Comparison of ENCODE assay signal across 8 mouse cellular contexts in genomic region chr9:32635627-32636385, GRCm38 (mm10). TPM values are rescaled to one million over a fixed set of nuclear protein-coding genes. Genes with fewer than 3 reads are reported as not detected.
A peak's percentile ranks its signal among the peaks of the same experiment; 100 is the strongest.
DNase-seq lines count a peak whose midpoint lies in the region; ATAC-seq and TF ChIP-seq lines count a peak whose summit lies in the region.

Gene Ets1 (plus strand): TSS chr9:32636221.

- H3K36me3 ChIP-seq in forebrain, embryonic 14.5 days (ENCODE audit: control insufficient read depth, insufficient read depth, low read length) = no peaks in the 10 kb centered on the region
- no peaks in the 10 kb centered on the region for H3K36me3 ChIP-seq in hindbrain, embryonic 11.5 days (ENCODE audit: control insufficient read depth, insufficient read depth, low read length)
- no peaks in the 10 kb centered on the region for H3K36me3 ChIP-seq in limb, embryonic 10.5 days
- H3K36me3 ChIP-seq in midbrain, embryonic 15.5 days (replicated peaks) = no peaks in the 10 kb centered on the region

- peak within 1 kb of the TSS; percentile 70 for H3K27ac ChIP-seq in gastrocnemius, adult 2 months
- H3K27ac ChIP-seq in forebrain, embryonic 14.5 days (ENCODE audit: low read depth, low read length) = no peak within 1 kb of the TSS
- no peak within 1 kb of the TSS for H3K27ac ChIP-seq in hindbrain, embryonic 11.5 days (ENCODE audit: low read depth, low read length)
- no peak within 1 kb of the TSS for H3K27ac ChIP-seq in limb, embryonic 10.5 days
- H3K27ac ChIP-seq in midbrain, embryonic 15.5 days = no peak within 1 kb of the TSS

- 1% methylated on average over 10 of the region's 10 CpGs for WGBS in forebrain, embryonic 14.5 days
- WGBS in hindbrain, embryonic 11.5 days = under 1% methylated on average over 10 of the region's 10 CpGs
- 1% methylated on average over 10 of the region's 10 CpGs for WGBS in limb, embryonic 10.5 days
- 2% methylated on average over 10 of the region's 10 CpGs for WGBS in midbrain, embryonic 15.5 days

- no peak within 1 kb of the TSS for H3K4me2 ChIP-seq in forebrain, embryonic 14.5 days (ENCODE audit: low read length)
- H3K4me2 ChIP-seq in hindbrain, embryonic 11.5 days (replicated peaks; ENCODE audit: low read depth, low read length) = no peak within 1 kb of the TSS
- peak within 1 kb of the TSS; percentile 20; the same call in 1 of the 2 replicates for H3K4me2 ChIP-seq in midbrain, embryonic 15.5 days

- TF ChIP-seq CTCF in gastrocnemius, adult 2 months (IDR thresholded peaks at IDR 0.05) = no peak

- peaks cover 24% of the 10 kb centered on the region for H3K27me3 ChIP-seq in forebrain, embryonic 14.5 days (replicated peaks; ENCODE audit: control insufficient read depth, insufficient read depth, low read length)
- peaks cover 13% of the 10 kb centered on the region for H3K27me3 ChIP-seq in hindbrain, embryonic 11.5 days (ENCODE audit: control insufficient read depth, insufficient read depth, low read length)
- peaks cover 17% of the 10 kb centered on the region for H3K27me3 ChIP-seq in limb, embryonic 10.5 days (ENCODE audit: low read depth, poor library complexity, severe bottlenecking)
- H3K27me3 ChIP-seq in midbrain, embryonic 15.5 days (replicated peaks) = peaks cover 40% of the 10 kb centered on the region

- H3K4me1 ChIP-seq in forebrain, embryonic 14.5 days (ENCODE audit: control insufficient read depth, insufficient read depth, low read length) = no peaks in the 10 kb centered on the region
- no peaks in the 10 kb centered on the region for H3K4me1 ChIP-seq in hindbrain, embryonic 11.5 days (replicated peaks; ENCODE audit: control insufficient read depth, insufficient read depth, low read length)
- peaks cover 44% of the 10 kb centered on the region for H3K4me1 ChIP-seq in limb, embryonic 10.5 days
- H3K4me1 ChIP-seq in midbrain, embryonic 15.5 days = peaks cover 4% of the 10 kb centered on the region

- ATAC-seq in forebrain, embryonic 14.5 days = no peak
- ATAC-seq in hindbrain, embryonic 11.5 days (ENCODE audit: low FRiP score) = no peak
- no peak for ATAC-seq in midbrain, embryonic 15.5 days (replicated peaks)

- no peak for DNase-seq in gastrocnemius, adult 2 months
- no peak for DNase-seq in gastrocnemius, adult 18-20 months (ENCODE audit: low spot score)
- DNase-seq in adrenal gland, adult 18-20 months (ENCODE audit: low spot score in 2 of 2) = no peak
- peak; percentile 42 for DNase-seq in forebrain, embryonic 14.5 days (ENCODE audit: low spot score)
- DNase-seq in hindbrain, embryonic 11.5 days (ENCODE audit: low spot score) = peak; percentile 52
- DNase-seq in limb, embryonic 10.5 days (ENCODE audit: low spot score) = peak; percentile 48
- DNase-seq in ovary, postnatal 10 days (ENCODE audit: low spot score) = no peak

- H3K9ac ChIP-seq in forebrain, embryonic 14.5 days (ENCODE audit: low read length) = no peak within 1 kb of the TSS
- H3K9ac ChIP-seq in hindbrain, embryonic 11.5 days (ENCODE audit: low read depth, low read length) = no peak within 1 kb of the TSS
- no peak within 1 kb of the TSS for H3K9ac ChIP-seq in midbrain, embryonic 15.5 days

- intact Hi-C loops in gastrocnemius, adult 2 months (cut with DNase I) = no loop called here

- peak within 1 kb of the TSS; percentile 66 for H3K4me3 ChIP-seq in gastrocnemius, adult 2 months
- H3K4me3 ChIP-seq in forebrain, embryonic 14.5 days (ENCODE audit: low read depth, low read length) = no peak within 1 kb of the TSS
- H3K4me3 ChIP-seq in hindbrain, embryonic 11.5 days (ENCODE audit: low read depth, low read length) = no peak within 1 kb of the TSS
- peak within 1 kb of the TSS; percentile 41 for H3K4me3 ChIP-seq in limb, embryonic 10.5 days
- H3K4me3 ChIP-seq in midbrain, embryonic 15.5 days = no peak within 1 kb of the TSS

- no peaks in the 10 kb centered on the region for H3K9me3 ChIP-seq in forebrain, embryonic 14.5 days (replicated peaks; ENCODE audit: control insufficient read depth, low read length)
- no peaks in the 10 kb centered on the region for H3K9me3 ChIP-seq in hindbrain, embryonic 11.5 days (ENCODE audit: control insufficient read depth, low read length)
- H3K9me3 ChIP-seq in limb, embryonic 10.5 days (replicated peaks) = no peaks in the 10 kb centered on the region
- no peaks in the 10 kb centered on the region for H3K9me3 ChIP-seq in midbrain, embryonic 15.5 days

RNA-seq across cellular contexts. Expression of gene Ets1, which starts in this region (rescaled TPM):
- total RNA-seq in gastrocnemius, adult 2 months (2021) = 10 to 100 TPM; 11.6 to 11.7 TPM
- total RNA-seq in gastrocnemius, adult 18-20 months (2021) = 10 to 100 TPM in 1 of 2 experiments, 1 to 10 TPM in 1; 6.8 to 15.2 TPM
- 10 to 100 TPM; 22.2 to 24.6 TPM for total RNA-seq in adrenal gland, adult 18-20 months (2021)
- polyA plus RNA-seq in forebrain, embryonic 14.5 days (2014; fragmentation: Nextera tagmentation; extraction: Ambion mirVana) = 14.5 and 18.1 TPM in 2 replicates
- polyA plus RNA-seq in hindbrain, embryonic 11.5 days (2014; fragmentation: Nextera tagmentation; extraction: Ambion mirVana) = 24.3 and 25.2 TPM in 2 replicates
- polyA plus RNA-seq in limb, embryonic 10.5 days (2016; fragmentation: Nextera tagmentation; extraction: Ambion mirVana) = 50.1 and 50.3 TPM in 2 replicates
- 18.6 and 20.8 TPM in 2 replicates for polyA plus RNA-seq in midbrain, embryonic 15.5 days (2015; fragmentation: Nextera tagmentation; extraction: Ambion mirVana)

Comparison
In these comparisons a context has a peak if more than half of its experiments do, and no peak if none do; other contexts are left out.
1. DNase-seq: peak in forebrain, embryonic 14.5 days (single experiment), hindbrain, embryonic 11.5 days (single experiment) and limb, embryonic 10.5 days (single experiment); none in gastrocnemius, adult 2 months (single experiment), gastrocnemius, adult 18-20 months (single experiment), adrenal gland, adult 18-20 months (0 of 2) and ovary, postnatal 10 days (single experiment).
2. H3K4me3 ChIP-seq: peak in gastrocnemius, adult 2 months (single experiment) and limb, embryonic 10.5 days (single experiment); none in forebrain, embryonic 14.5 days (single experiment), hindbrain, embryonic 11.5 days (single experiment) and midbrain, embryonic 15.5 days (single experiment).